Mouse (Mus musculus): ENCODE data around the gene Asns.

DNA sequence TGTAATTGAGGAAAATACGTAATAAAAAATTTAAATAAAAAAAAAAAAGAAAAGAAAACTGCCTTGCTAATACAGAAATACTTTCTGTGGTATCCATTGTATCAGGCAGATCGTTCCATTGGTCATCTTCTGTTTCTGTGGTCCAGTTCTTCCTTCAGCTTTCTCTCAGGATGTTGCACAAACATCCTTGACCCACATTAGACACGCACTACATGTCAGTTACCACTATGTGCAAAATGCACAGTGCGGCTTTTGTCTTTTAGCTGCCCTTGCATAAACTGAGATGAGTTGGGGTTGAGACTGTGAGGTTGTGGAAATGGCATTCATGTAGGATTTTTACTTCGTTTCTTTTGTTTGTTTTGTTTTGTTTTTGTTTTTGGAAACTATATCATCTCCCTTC, 24.7 kb downstream of the Asns start:
- TF ChIP-seq GATA1 (IDR thresholded peaks at IDR 0.05; ENCODE audit: low read length) (no peak), TAL1 (IDR thresholded peaks at IDR 0.05; ENCODE audit: low read length) (no peak)

Data from erythroblast, embryonic 14.5 days (primary cell).